11 mouse cellular contexts compared by ENCODE assay signal in the genomic region with DNA sequence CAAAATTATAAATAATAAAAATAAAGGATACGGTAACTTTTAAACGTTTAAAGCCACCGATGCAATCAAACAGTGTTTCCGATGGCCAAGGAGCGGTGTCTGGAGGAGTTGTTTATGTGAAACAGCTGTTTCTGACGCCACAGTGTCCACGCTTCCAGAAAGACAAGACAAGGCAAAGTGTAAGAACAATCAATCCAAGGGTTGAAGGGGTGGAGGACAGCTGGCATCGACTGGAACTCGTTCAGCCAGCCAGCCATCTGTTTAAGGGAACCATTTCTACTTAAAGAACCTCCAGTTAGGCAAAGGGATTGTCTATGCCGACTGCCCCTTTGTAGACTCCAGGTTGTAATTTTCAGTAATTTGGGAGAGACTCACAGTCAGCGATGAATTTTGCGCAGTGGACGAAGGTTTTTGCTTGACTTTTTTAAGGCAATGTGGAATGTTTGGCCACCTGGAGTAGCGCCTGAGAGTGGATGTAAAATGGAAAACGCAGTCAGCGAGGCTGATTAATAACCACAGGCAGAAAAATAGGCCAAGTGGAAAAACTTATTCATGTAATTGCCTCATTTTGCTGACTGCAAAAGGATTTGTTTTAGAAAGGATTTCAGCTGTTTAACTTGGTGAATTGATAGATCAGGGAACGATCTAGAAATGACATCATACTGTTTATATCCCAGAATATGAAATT. TPM values are rescaled to one million over a fixed set of nuclear protein-coding genes. Genes with fewer than 3 reads are reported as not detected.
DNase-seq lines count a peak whose midpoint lies in the region; ATAC-seq lines count a peak whose summit lies in the region.
"Had no signal": no experiment of that assay in that cellular context is flagged by ENCODE, and none has a peak within 500 bp of the region (broad histone marks: within the 10 kb centered on the region; RNA-seq: fewer than 3 reads in every experiment).

No protein-coding gene starts in this region.

- no peak overlapping the region for H3K9ac ChIP-seq in forebrain, embryonic 14.5 days (ENCODE audit: low read length)
- H3K9ac ChIP-seq in forebrain, embryonic 12.5 days = no peak overlapping the region
- no peak overlapping the region for H3K9ac ChIP-seq in intestine, embryonic 16.5 days (ENCODE audit: low read depth, low read length)

- H3K27me3 ChIP-seq in forebrain, embryonic 14.5 days (replicated peaks; ENCODE audit: control insufficient read depth, insufficient read depth, low read length) = no peaks in the 10 kb centered on the region
- H3K27me3 ChIP-seq in forebrain, embryonic 12.5 days = no peaks in the 10 kb centered on the region
- no peaks in the 10 kb centered on the region for H3K27me3 ChIP-seq in intestine, embryonic 16.5 days (replicated peaks; ENCODE audit: control insufficient read depth, insufficient read depth, low read length)

- H3K27ac ChIP-seq in forebrain, embryonic 14.5 days (ENCODE audit: low read depth, low read length) = peak overlapping the region; percentile 9; the same call in 1 of the 2 replicates
- H3K27ac ChIP-seq in forebrain, embryonic 12.5 days = no peak overlapping the region
- no peak overlapping the region for H3K27ac ChIP-seq in intestine, embryonic 16.5 days (ENCODE audit: low read length)

- peak; percentile 48 for DNase-seq in forebrain, embryonic 14.5 days (ENCODE audit: low spot score)
- DNase-seq in left cerebral cortex, postnatal 4 days = peak; percentile 48
- no peak for DNase-seq in left cerebral cortex, adult 11 months (ENCODE audit: low spot score)
- peak; percentile 66 for DNase-seq in retina, embryonic 14.5 days (ENCODE audit: low spot score)
- DNase-seq in right cerebral cortex, postnatal 25 days = no peak
- DNase-seq: cerebellum, adult 9-10 months; liver had no signal

- intact Hi-C loops in left cerebral cortex, postnatal 4 days (cut with DNase I) = no loop called here

- no peak overlapping the region for H3K4me3 ChIP-seq in forebrain, embryonic 14.5 days (ENCODE audit: low read depth, low read length)
- no peak overlapping the region for H3K4me3 ChIP-seq in forebrain, embryonic 12.5 days (replicated peaks)
- H3K4me3 ChIP-seq in intestine, embryonic 16.5 days (ENCODE audit: low read length) = no peak overlapping the region

- peaks cover 5% of the 10 kb centered on the region for H3K4me1 ChIP-seq in forebrain, embryonic 14.5 days (ENCODE audit: control insufficient read depth, insufficient read depth, low read length)
- H3K4me1 ChIP-seq in forebrain, embryonic 12.5 days = no peaks in the 10 kb centered on the region
- H3K4me1 ChIP-seq in intestine, embryonic 16.5 days (ENCODE audit: control insufficient read depth, insufficient read depth, low read length) = 0 out of 2 replicates have a peak, but pooled peaks cover 3% of the 10 kb centered on the region

- WGBS in forebrain, embryonic 14.5 days = 58% methylated on average over 17 of the region's 17 CpGs
- WGBS in forebrain, embryonic 12.5 days = 71% methylated on average over 17 of the region's 17 CpGs
- 51% methylated on average over 17 of the region's 17 CpGs for WGBS in intestine, embryonic 16.5 days

- H3K4me2 ChIP-seq in forebrain, embryonic 14.5 days (ENCODE audit: low read length) = no peak overlapping the region
- H3K4me2 ChIP-seq in forebrain, embryonic 12.5 days = no peak overlapping the region
- H3K4me2 ChIP-seq in intestine, embryonic 16.5 days (ENCODE audit: low read depth, low read length) = peak overlapping the region; percentile 25; the same call in 1 of the 2 replicates

- no peaks in the 10 kb centered on the region for H3K9me3 ChIP-seq in forebrain, embryonic 14.5 days (replicated peaks; ENCODE audit: control insufficient read depth, low read length)
- H3K9me3 ChIP-seq in forebrain, embryonic 12.5 days = no peaks in the 10 kb centered on the region
- no peaks in the 10 kb centered on the region for H3K9me3 ChIP-seq in intestine, embryonic 16.5 days (ENCODE audit: control insufficient read depth, low read length)

- ATAC-seq in forebrain, embryonic 14.5 days = peak; percentile 44
- no peak for ATAC-seq in forebrain, embryonic 12.5 days (ENCODE audit: low FRiP score)
- ATAC-seq in intestine, embryonic 16.5 days = no peak
- no peak for ATAC-seq in activated CD4-positive, CD25-positive, alpha-beta regulatory T cell, adult 4 months
- ATAC-seq: midbrain, embryonic 16.5 days had no signal

- H3K36me3 ChIP-seq in forebrain, embryonic 14.5 days (ENCODE audit: control insufficient read depth, insufficient read depth, low read length) = no peaks in the 10 kb centered on the region
- H3K36me3 ChIP-seq in forebrain, embryonic 12.5 days (replicated peaks) = no peaks in the 10 kb centered on the region
- H3K36me3 ChIP-seq in intestine, embryonic 16.5 days (ENCODE audit: control insufficient read depth, insufficient read depth, low read length) = no peaks in the 10 kb centered on the region

RNA-seq across cellular contexts. Expression of a gene that starts 37.4 kb away (rescaled TPM):
- 16.0 and 21.0 TPM in 2 replicates for polyA plus RNA-seq in forebrain, embryonic 14.5 days (2014; fragmentation: Nextera tagmentation; extraction: Ambion mirVana)
- 14.7 and 17.7 TPM in 2 replicates for polyA plus RNA-seq in forebrain, embryonic 12.5 days (2016; fragmentation: Nextera tagmentation; extraction: Ambion mirVana)
- total RNA-seq in left cerebral cortex, postnatal 4 days (2021) = 10 to 100 TPM; 62.5 to 62.8 TPM
- 6.3 and 6.5 TPM in 2 replicates for polyA plus RNA-seq in intestine, embryonic 16.5 days (2015; fragmentation: Nextera tagmentation; extraction: Ambion mirVana)
- polyA plus RNA-seq in activated CD4-positive, CD25-positive, alpha-beta regulatory T cell, adult 4 months (2017; shearing (Covaris generic)) = 10 to 100 TPM; 15.7 to 17.7 TPM

Comparison
In these comparisons a context has a peak if more than half of its experiments do, and no peak if none do; other contexts are left out.
1. DNase-seq: peak in forebrain, embryonic 14.5 days (single experiment), left cerebral cortex, postnatal 4 days (single experiment) and retina, embryonic 14.5 days (single experiment); none in left cerebral cortex, adult 11 months (single experiment) and right cerebral cortex, postnatal 25 days (single experiment).